Mouse (Mus musculus): ENCODE measurements around the gene Mapk10. TPM values are rescaled to one million over a fixed set of nuclear protein-coding genes. Genes with fewer than 3 reads are reported as not detected.

Mapk10 gene
- total RNA-seq, 4 experiments from 2014 or later = 1.3 to 2.6 (median 1.8) TPM

GRCm38 (mm10) chr5:103166755-103167154 is 44.4 kb downstream of the Mapk10 start:
- DNase-seq (ENCODE audit: low spot score in 2 of 2) = no peak

- no peak for DNase-seq (ENCODE audit: low spot score in 2 of 2)
These were observed 47.1 kb downstream of the Mapk10 start for GRCm38 (mm10) chr5:103164022-103164421.

GRCm38 (mm10) chr5:103161574-103161973 is 49.6 kb downstream of the Mapk10 start:
- no peak for DNase-seq (ENCODE audit: low spot score in 2 of 2)

- DNase-seq (ENCODE audit: low spot score in 2 of 2) = no peak
These were observed 50.0 kb downstream of the Mapk10 start for GRCm38 (mm10) chr5:103161196-103161540.

GRCm38 (mm10) chr5:103160314-103161195 is 50.6 kb downstream of the Mapk10 start:
- DNase-seq (ENCODE audit: low spot score in 2 of 2) = no peak

- DNase-seq (ENCODE audit: low spot score in 2 of 2) = no peak
These were observed 70.2 kb downstream of the Mapk10 start for GRCm38 (mm10) chr5:103140935-103141334.

GRCm38 (mm10) chr5:103134839-103135238 is 76.3 kb downstream of the Mapk10 start:
- no peak for DNase-seq (ENCODE audit: low spot score in 2 of 2)

GRCm38 (mm10) chr5:103133626-103134025 is 77.5 kb downstream of the Mapk10 start:
- no peak for DNase-seq (ENCODE audit: low spot score in 2 of 2)

GRCm38 (mm10) chr5:103132814-103133213 is 78.3 kb downstream of the Mapk10 start:
- DNase-seq (ENCODE audit: low spot score in 2 of 2) = no peak

- DNase-seq (ENCODE audit: low spot score in 2 of 2) = no peak
These were observed 91.5 kb downstream of the Mapk10 start for GRCm38 (mm10) chr5:103119618-103120017.

- DNase-seq (ENCODE audit: low spot score in 2 of 2) = no peak
These were observed 95.6 kb downstream of the Mapk10 start for GRCm38 (mm10) chr5:103115571-103115970.

GRCm38 (mm10) chr5:103112471-103112870 is 98.7 kb downstream of the Mapk10 start:
- no peak for DNase-seq (ENCODE audit: low spot score in 2 of 2)

- DNase-seq (ENCODE audit: low spot score in 2 of 2) = no peak
These were observed 101.7 kb downstream of the Mapk10 start for GRCm38 (mm10) chr5:103109409-103109808.

GRCm38 (mm10) chr5:103105441-103106414 is 105.4 kb downstream of the Mapk10 start:
- no peak for DNase-seq (ENCODE audit: low spot score in 2 of 2)

- no peak for DNase-seq (ENCODE audit: low spot score in 2 of 2)
These were observed 107.1 kb downstream of the Mapk10 start for GRCm38 (mm10) chr5:103104082-103104481.

GRCm38 (mm10) chr5:103102876-103103393 is 108.2 kb downstream of the Mapk10 start:
- no peak for DNase-seq (ENCODE audit: low spot score in 2 of 2)

- no peak for DNase-seq (ENCODE audit: low spot score in 2 of 2)
These were observed 109.0 kb downstream of the Mapk10 start for GRCm38 (mm10) chr5:103102176-103102575.

- DNase-seq (ENCODE audit: low spot score in 2 of 2) = no peak
These were observed 117.0 kb downstream of the Mapk10 start for GRCm38 (mm10) chr5:103094166-103094565.

GRCm38 (mm10) chr5:103085844-103086243 is 125.3 kb downstream of the Mapk10 start:
- DNase-seq (ENCODE audit: low spot score in 2 of 2) = no peak

GRCm38 (mm10) chr5:103075451-103075850 is 135.7 kb downstream of the Mapk10 start:
- DNase-seq (ENCODE audit: low spot score in 2 of 2) = no peak

GRCm38 (mm10) chr5:103072200-103072825 is 138.8 kb downstream of the Mapk10 start:
- DNase-seq (ENCODE audit: low spot score in 2 of 2) = no peak

Data from gastrocnemius, adult 8-10 months (tissue).